Mouse (Mus musculus) kidney, postnatal 25 days (tissue): ENCODE data around the gene Cactin.

Experiments used
- DNase-seq, 2 experiments: peaks; one replicate each; pipeline ENCODE4 v3.0.0; 2021; ENCODE audit warnings: mixed read lengths in 2 of 2

Gene Cactin

DNA sequence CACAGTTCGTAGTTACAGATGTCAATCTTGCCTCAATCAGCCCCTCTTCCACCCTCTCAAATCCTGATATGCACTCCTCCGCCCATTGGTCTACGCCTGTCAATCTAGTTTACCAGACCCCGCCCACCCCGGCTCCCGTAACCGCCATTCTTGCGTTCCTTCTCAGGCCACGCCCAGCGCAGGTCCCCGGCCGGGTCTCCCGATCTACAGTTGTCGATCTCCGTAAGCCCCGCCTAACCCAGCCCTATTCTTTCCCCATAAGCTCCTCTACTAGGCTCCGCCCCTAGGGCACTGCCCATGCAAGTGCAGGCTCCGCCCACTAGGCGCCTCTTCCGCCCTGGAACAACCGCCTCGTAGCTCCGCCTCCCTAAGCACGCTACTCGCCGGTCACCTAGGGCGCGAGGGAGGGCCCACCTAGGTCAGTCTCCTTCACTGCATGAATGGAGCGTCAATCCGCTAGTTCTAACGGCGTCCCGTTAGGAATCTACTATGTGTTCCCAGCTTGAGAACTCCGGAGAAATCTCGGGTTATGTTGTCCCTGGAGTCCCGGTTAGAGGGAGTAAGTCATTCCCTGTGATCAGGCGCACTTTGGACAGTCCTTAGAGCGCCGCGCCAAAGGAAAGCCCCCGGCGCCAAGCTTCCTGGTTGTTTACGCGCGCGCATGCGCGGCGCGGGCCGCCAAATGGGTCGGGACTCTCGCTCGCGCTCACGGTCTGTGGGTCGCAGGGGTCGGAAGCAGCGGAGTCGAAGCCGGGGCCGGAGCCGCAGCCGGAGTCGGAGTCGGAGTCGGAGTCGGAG lies at the start of gene Cactin:
TSS of gene Cactin (plus strand) at position 554 of the 798 bp plus-strand sequence.
- peak; percentile 100 for DNase-seq

DNA sequence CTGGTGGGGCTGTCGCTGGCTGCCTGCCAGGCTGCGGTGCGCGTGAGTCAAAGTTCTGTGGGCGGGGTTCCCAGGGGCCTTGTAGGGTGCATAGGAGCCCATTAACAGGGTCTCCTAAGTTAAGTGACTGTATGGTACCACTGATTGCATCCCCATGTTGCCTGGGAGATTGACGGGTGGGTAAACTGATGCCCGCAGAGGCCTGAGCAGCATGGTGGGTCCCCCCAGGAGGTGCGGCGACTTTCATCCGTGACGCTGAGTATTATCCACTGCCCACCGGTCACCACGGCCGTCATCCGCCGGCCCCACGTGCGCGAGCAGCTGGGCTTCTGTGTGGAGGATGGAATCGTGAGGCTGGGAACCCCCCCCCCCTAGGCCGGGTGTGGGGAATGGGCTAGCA lies 48.5 kb upstream of the Cactin start:
- DNase-seq: no peak

DNA sequence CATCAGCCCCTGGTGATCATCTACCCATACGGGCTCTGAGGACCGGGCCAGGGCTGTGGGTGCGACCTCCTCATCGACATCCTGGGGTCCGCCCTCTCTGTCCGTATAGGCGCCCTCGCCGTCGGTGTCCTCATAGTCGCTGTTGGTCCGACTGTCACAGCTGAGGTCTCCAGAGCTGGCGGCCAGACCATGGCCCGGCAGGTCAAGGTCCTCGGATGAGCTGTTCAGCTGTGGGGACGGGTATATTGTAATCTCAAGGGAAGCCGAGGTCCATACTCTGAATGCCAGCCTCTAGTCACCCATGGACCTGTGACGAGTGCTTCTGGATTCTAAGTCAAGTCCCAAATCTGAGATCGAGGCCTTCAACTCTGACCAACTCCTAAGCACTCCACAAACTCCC lies 47.1 kb upstream of the Cactin start:
- DNase-seq: no peak

DNA sequence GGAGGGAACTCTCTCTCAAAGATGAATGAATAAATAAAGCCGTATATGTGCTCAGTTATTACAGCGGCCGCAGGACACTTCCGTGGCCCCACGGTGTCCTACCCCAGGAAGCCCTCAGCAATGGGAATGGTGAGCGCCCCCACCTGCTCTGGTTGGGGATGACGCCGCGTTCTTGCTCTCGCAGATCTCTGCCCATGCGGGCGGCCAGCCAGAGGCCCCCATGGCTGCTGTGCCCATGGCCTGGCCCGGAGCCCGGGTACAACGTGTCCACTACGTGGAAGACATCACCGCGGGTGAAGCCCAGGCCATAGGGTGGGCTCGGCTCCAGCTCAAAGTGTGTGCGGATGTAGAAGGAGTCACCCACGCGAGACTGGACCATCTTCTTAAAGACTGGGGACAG lies 43.2 kb upstream of the Cactin start:
- DNase-seq: no peak

DNA sequence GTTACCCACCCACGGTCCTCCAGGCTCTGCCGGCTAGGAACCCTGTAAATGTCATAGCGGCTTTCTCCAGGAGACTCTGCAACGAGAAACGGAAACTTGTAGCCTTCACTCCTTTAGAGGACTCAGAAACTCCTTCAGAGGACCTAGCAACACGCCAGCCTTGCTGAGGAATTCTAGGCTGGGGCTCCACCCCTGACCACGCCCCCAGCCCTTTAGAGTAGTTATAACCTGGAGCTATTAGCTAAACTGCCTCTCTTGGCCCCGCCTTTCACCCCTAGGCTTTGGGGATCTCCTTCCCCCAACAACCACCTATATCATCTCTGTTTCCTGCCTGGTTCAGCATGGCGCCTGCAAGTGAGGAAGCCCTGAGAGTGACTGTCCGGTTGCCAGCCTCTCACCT lies 41.4 kb upstream of the Cactin start:
- no peak for DNase-seq

DNA sequence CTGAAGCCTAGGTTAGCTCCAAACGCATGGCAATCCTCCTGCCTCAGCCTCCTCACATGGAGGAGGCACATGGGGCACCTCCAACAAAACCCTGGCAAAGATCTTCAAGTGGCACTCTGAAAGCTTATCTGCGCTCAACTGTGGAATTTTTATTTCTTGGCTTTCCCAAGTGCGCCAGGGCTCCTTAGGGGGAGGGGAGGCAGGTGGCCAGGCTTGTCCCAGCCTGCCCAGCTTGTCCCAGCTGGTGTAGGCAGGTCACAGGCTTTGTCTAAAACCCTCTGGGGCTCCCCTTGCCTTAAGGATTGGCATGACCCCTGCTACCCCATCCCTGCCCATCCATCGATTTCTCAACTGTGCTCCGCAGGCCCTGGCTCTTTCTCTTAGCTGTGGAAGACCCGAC lies 36.7 kb upstream of the Cactin start:
- peak in 1 of 2 experiments; percentile 75 for DNase-seq

DNA sequence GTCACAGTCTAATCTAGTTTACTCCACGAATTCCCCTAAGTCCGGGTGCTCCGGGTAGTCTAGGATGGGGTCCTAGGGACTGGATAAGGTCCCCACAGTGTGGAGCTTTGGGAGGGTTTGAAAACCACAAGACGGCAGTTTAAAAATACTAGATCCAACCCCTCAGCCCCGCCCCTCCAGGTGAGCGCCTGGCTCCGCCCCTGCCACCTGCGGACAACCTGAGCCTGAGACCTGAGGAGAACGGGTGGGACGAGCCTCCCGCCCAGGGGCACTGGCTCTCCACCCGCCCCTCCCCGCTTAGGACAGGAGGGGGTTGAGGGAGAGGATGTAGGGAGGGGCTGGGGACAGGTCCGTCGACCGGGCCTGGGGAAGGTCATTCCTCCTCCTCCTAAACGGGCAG lies 36.2 kb upstream of the Cactin start:
- DNase-seq: peak; percentile 73 to 90

DNA sequence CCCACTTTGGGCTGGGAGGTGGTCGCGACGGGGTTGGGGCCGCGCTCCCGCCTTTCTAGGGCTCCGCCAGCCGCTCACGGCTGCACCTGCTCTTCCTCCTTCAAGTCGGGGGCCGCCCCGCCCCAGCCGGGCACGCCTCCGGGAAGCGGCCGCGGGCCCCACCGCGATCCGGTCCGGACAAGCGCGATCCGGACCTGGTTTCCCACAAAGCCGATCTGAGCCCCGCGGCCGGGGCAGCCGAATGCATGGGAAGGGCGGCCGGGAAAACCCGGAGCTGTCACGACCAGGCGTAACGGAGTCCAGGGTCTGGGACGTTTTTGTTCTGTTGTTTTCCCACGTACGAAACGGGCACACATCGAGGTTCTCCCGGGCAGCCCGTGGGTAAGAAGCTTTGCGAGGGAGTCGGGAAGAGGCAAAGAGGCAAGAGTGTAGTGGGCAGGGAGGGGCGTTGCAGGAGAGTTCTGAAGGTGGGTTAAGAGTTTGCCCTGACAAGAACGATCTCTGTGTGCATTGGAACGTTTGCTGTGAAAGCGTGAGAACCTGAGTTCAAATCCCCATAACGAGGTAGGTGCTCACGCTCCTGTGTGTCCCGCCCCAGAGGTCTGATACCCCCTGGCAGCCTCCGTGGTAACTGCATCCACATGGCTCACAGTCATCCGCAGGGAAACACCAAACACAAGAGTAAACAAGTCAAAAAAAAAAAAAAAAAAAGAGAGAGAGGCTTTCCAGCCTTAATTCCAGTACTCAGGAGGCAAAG lies 35.0 kb upstream of the Cactin start:
- DNase-seq: peak; percentile 93 to 95

DNA sequence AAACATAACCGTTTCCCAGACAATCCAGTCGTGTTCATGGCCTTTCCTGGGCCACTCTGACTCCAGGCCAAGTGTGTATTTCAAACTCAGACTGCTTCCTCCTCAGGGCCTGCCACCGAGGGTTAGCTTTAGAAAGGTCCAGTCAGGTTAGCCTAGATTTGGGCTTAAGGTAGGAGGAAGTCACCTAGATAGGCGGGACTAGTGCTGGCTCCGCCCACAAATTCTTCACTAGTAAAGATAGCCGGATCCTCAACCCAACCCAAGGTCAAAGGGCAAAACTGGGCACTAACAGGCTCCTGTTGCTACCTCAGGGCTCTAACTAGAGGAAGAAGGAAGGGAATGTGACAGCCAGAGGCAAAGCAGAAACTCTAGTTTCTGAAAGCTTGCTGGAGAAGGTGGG lies 34.3 kb upstream of the Cactin start:
- peak; percentile 79 to 82 for DNase-seq

DNA sequence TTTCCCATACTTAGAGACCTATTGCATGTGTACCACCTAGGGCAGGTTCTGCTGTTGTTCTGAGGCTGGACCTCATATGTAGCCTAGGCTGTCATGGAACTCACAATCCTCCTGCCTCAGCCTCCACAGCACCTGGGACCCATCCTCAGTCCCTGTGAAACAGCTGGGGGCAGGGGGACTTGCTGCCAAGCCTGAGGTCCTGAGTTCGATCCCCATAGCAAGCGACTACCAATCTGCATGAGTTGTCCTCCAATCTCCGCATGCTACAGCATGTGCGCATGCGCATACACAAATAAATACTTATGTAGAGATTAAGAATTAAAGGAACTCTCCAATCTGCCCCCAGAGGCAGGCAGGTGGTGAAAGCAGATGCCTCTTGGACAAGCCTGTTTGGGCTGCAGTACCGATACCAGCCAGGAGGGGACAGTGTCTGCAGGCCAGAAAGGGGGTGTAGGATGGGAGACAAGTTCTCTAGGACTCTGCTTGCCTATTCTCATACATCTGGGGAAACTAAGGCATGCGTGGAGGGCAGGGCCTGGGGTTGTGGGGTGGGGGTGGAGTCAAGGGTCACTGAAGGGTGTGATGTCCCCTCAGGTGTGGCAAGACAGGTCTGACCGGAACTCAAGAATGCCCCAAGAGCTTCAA lies 33.3 kb upstream of the Cactin start:
- peak in 1 of 2 experiments; percentile 66 for DNase-seq

DNA sequence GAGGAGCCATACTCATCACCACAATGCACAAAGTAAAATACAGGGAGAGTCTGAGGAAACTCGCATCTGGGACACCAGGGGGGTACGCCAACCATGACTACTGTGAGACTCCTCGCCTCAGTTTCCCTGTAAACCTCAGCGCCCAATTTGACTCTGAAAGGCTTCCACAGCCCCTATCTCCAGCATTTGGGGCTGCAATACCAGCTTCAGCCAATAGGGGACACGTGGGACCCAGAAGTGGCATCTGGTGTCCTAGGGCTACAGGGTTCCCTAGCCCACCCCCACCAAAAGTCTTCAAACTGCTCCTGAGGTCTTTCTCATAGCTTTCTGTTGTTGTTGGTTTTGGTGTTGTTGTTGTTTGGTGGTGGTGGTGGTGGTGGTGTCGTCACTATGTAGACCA lies 32.3 kb upstream of the Cactin start:
- peak in 1 of 2 experiments; percentile 67 for DNase-seq

DNA sequence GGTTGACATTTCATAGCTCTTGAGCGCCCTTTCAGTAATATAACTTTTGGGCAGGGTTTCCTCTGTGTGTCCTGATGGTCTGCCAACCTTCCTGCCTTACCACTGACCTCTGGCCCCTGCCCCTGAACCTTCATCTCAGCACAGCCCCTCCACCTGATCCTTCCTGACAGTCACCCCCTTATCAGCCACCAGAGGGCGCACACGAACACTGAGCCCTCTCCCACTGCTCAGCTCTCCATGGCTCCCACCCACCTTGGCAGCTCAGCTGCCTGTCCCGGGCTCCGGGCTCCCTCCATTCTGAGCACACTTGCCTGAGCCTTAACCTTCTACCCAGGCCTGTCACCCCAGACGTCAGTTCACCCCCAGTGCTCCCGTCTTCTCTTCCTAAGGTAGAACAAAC lies 31.6 kb upstream of the Cactin start:
- peak; percentile 75 to 78 for DNase-seq

DNA sequence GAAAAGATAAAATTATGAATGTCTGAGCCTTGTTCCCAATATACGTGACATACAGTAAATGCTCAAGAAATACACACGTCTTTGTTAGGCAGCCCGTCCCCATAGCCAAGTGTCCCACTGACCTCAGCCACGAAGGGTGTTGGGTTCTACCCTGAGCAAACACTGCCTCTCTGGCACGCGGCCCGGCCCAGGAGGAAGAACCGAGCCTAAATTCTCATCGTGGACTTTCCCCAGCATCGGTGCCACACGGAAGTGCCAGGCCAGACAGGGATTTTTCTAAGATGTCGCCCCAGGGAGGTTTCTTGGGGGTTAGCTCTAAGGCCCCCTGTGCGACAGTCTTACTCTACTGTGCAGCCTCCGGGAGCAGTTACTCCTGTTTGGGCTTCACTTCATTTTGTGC lies 31.1 kb upstream of the Cactin start:
- DNase-seq: peak in 1 of 2 experiments; percentile 65

DNA sequence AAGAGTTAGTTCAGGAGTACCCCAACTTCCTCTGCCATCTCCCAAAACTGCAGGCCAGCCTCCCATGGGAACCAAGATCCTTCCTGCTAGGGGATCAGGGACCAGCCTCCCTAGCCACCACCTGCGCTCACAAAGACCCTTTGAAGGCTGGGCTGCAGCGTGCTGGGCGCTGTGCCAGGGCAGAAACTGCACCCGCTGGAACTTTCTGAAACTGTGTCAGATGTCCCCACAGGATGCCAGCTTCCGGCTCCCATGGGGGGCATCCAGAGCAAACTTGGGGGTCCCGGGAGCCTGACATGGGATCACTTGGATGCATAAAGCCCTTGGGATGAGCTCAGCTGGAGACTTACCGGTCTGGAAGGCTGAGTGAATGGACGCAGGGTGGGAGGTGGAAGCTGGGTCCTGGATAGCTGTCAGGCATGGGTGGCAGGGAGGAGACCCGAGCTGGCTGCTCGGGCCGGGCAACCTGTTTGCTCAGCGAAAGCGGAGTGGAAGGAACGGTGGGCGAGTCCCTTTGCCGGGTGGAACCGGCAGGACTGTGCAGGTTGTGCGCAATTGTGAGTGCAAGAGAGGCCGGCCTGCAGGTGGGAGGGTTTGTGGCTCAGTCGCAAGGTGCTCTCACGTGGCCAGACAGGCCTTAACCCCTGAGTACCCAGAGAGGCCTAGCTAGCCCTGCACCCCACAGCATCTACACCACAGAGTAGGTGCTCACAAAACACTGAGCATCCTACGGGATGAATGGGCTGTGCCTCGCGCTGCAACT lies 30.0 kb upstream of the Cactin start:
- peak; percentile 48 to 85 for DNase-seq

DNA sequence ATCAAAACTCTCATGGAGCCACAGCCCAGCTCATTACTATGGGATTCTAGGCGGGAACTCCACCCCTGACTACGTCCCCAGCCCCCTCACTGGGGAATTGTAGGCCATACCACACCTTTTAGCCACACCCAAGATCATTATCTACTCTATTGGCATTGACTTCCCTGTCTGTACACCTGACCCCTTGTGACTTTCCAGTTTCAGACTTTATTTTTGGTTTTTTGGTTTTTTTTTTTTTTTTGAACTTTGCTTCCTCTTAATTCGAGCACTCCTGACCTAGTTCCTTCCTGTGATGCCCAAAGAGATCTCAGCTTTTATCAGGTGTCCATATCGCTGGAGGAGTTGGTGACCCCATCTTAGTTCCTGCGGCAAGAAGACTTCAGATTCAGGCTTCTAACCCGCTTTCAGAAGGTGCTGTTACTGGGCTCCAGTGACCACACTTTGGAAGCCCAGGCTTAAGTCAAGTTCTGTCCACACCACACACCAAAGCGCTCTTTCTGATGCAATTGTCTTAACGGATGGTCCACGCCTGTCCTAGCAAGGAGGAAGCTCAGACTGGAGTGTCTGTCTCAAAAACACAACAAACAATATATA lies 29.3 kb upstream of the Cactin start, which contains the start of gene Tjp3:
TSS of gene Tjp3 (minus strand) at position 71 of the 594 bp plus-strand sequence.
- peak in 1 of 2 experiments; percentile 45 for DNase-seq

DNA sequence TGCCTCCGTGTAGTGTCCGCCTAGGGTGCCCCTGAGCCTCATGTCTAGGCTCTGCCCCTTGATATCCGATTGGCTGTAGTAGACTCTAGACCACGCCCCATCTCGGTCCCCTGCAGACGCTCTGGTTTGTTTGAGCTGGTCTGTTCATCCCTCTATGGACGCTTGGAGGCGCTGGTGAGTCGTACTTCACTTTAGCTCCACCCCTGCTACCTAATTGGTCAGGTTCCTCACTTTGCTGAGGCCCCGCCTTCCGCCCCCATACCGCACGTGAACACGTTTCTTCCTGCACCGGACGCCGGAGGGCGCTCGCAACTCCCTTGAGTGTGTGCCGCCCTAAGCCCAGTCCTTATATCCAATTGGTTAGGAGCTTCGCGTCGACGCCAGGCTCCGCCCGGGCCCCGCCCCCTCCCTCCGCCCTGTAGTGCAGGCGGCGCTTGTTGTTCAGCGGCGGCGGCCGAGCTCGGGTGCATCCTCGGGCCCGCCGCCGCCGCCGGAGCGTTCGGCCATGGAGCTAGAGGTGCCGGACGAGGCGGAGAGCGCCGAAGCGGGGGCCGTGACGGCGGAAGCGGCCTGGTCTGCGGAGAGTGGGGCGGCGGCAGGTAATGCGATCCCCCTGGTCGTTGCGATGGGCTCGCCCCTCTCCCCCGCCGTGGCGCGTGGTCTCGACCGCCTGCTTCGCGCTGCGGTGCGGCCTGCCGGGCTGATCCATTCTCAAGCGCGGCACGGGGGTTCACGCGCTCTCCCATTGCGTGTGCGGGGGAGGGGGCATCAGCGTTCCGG lies 28.2 kb upstream of the Cactin start, which contains the start of gene Pip5k1c:
TSS of gene Pip5k1c (plus strand) at position 410 of the 780 bp plus-strand sequence.
- DNase-seq: peak; percentile 99 to 100

DNA sequence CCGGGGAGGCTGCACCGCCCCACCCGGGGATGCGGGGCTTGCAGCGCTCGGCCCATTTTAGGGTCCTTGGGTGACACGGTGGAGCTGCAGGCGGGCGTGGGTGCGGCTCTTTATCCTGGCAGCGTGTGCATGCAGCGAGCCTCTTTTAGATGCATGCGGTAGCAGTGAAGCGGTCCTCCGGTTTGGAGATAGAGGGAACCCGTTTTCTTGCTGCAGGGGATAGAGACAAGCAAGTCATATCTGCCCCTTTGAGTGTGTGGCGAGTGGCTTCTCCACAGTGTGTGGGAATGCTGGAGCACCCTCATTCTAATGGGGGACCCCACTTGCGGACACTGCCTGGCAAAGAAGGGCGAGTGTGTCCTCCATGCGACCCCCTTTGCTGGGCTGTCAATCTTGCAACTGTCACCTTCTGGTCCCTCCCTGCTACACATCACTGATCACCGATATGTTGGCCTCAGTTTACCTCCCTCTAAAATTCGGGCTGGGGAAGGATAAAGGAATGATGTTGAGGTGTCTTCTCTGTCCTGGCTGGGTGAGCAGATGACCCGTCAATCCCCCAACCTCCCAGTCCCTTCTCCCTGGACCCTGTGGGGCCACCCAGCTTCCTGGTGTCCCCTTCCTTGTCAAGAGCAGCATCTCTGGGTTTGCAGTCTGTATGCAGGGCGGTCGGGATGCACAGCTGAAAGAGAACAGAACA lies 27.4 kb upstream of the Cactin start:
- DNase-seq: no peak

DNA sequence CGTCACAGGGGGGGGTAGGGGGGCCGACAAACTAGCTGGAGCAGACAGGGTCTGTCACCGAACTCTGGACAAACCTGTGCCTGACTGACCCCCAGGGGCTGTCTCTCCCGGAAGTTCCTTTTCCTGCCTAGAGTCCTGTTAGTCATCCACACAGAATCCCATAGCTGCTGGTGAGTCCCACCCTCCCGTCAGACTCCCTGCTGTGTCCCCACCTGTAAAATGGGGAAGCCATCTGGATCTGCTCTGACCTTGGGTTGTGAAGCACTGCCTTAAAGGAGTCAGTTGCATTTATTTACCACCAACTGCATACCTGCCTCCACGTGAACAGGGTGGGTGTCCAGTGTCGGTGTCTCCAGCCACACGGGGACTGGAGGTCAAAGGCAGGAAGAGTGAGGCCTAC lies 26.5 kb upstream of the Cactin start:
- no peak for DNase-seq

DNA sequence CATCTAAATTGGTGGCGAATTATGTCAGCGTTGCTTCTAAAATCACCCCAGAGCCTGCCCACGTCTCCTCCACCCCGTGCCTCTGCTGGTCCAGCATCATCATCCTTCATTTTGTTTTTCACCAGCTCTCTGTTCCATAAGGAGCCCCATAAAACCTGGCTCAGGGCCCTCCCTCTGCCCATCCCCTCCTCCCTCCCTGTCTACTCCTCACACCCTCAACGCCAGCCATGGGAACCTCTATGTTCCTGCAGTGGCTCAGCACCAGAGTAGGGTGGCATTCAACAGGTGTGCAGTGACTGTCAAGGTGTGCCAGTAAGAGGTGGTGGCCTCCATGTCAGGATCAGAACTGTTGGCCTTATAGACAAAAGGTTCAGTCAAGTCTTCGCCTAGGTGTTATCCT lies 25.7 kb upstream of the Cactin start:
- no peak for DNase-seq

DNA sequence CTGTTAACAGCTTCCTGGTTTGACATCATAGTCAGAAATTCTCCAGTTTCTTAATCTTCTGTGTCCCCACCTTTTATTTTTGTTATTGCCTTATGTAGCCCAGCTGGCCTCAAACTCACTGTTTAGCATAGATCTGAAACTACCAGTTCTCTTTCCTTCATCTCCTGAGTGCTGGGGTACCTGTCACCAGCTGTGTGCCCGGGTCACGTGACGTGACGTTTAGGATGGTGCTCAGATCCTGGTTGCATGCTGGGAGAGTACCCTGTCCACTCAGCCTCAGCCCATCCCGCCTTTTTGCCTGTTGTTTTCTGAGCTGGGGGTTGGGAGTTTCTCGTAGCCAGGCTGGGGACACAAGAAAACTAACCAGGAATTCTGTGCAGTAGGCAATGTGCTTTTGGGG lies 23.7 kb upstream of the Cactin start:
- DNase-seq: no peak

DNA sequence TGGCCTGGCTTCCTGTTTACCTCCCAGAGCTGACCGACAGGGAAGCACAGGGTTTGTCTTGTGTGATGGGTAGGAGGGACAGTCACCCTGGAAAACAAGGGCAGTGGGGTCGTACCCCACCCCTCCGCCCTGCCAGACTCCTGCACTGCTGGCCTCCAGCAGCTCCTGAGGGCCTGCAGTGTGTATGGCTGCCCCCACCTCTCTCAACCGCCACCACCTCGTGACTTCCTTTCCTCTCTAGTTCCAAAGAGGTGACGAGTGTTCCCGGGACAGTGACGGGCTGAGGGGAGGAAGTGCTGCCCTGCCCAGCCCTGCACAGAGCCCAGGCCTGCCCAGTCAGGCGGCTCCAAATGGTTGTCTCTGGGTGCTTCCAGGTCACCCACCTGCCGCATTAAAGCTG lies 23.1 kb upstream of the Cactin start:
- DNase-seq: peak; percentile 68 to 90
